Mouse (Mus musculus) adrenal gland, postnatal 4 days (tissue): Measurements from ENCODE around the gene Nckap1l. TPM values are rescaled to one million over a fixed set of nuclear protein-coding genes. Genes with fewer than 3 reads are reported as not detected.

Experiments
- DNase-seq, 2 experiments: peaks; one replicate each; pipeline ENCODE4 v3.0.0; 2021 to 2022; ENCODE audit warnings: low spot score in 2 of 2, mixed read lengths in 2 of 2
- total RNA-seq, 2 experiments: library from RNA; stranded (reverse); gene quantifications; 2 replicates each; pipeline ENCODE4 v1.2.3; 2021

Gene Nckap1l
- total RNA-seq, 2 experiments from 2014 or later: 4.6 to 6.1 TPM

DNA sequence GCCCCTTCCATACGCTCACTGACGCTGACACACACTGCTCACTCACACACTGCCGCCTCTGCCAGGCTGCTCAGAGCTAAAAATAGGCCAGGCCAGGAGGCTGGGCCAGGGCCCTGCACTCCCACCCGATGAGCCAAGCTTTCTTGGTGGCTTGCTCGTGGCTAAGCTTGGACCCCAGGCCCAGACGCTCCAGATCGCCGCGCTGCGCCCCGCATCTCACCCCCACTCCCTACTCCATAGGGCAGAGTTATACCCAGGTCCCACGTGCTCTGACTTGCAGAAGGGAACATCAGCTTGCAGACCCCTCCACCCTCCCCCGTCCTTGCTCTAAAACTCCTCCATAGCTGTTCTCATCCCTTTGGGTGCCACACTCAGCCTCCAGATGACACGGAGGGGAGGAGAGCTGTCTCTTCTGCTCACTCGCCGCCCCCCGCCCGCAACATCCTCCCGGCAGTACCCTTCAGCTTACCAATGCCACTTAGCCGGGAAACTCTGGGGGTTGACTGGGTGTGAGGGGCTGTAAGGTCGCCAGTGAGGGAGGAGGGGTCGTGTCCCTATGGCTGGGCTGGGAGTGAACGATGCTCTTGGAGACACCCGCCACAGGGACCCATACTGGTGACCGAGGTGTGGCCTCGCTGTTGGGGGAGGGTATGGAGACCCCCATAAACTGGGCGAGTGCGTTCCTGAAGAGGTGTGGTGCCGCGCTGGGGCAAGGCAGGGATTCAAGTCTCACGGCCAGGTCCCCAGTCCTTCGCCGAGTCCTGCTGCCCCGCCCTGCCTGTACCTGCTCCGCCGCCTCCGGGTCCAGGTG is 83.6 kb downstream of the Nckap1l start:
- no peak for DNase-seq

DNA sequence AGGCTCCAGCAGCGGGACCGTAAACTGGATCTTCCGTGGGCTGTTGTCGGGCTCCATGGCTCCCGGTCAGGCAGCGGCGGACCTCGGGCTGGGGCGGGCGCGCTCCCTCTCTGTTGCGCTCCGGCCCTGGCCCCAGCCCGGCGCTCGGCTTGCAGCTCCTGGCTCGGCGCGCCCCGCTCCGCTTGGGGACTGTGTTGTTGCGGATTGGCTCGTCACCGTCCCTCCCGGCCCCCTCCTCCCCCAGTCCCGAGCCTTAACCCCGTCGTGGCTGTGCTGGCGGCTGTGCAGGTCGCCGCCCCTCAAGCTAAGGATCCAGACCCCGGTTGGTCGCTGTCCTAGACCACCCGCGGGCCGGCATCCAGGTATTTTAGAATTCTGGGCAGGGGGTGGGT is 84.2 kb downstream of the Nckap1l start, which contains the start of gene Ppp1r1a:
TSS of gene Ppp1r1a (minus strand) at position 182 of the 392 bp plus-strand sequence.
- no peak for DNase-seq

DNA sequence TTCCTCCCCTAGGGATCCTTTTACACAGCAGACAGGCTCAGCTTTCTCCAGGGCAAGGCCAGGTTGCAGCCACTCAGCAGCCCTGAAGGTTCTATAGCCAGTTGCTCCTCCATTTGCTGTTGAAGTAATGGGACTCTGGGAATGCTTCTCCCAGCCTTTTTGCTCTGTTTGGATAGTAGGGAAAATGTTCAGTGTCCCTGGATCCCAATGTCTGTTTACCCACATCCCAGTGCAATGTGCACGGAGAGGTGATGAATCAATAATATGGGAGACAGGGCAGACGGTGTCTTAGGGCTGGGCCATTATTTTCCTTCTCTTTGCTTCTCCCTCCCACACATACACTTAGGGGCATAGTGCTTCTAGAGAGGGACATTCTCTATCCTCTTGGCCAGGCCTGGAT is 85.7 kb downstream of the Nckap1l start:
- no peak for DNase-seq

DNA sequence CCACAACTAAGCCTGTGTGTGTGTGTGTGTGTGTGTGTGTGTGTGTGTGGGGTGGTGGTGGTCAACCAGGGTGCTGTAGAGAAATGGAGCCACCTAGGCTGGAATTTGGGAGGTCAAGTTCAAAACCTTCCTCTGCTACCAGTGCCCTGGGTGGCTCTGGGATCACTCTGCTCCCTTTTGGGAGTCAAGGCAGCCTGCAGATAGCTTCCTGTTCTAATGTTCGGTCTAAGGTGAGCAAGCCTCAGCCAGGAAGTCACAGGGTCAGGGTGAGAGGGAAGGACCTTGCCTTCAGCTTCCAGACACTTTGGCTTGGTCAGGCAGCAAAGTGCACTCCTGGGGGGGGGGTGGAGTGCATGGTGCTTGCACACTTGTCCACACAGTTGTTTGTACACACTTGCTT is 87.1 kb downstream of the Nckap1l start:
- DNase-seq: no peak

DNA sequence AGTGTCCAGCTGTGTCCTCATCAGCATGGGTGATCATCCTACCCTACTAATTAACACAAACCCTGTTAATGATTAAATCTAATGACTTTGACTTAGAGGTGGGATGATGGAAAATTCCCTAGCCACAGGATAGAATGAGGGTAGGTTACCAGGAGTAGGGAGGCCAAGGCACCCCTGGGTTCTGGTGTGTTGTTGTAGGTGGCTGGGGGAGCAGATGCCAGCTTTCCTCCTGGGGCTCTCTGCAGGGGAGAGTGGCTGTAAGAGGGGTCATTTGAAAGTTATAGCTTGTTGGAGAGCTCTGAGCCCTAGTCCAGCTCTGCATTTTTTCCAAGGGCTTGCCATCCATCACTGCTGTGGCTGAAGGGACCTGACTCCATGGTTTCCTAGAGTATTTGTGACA is 88.9 kb downstream of the Nckap1l start:
- DNase-seq: no peak

DNA sequence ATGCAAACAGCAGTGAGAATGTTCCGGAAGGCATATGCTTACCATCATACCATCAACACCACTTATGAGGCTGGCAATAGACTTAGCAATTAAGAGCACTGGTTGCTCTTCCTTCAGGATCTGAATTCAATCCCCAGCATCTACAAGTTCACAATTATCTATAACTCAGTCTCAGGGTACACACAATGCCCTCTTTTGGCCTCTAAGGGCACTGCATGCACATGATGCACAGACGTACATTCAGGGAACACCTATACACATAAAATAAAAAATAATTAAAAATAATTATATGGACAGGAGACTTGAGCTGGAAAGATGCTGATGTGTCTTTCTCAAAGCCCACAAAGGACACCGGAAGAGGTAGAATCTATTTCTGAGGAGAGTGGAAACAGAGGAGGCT is 94.4 kb downstream of the Nckap1l start:
- DNase-seq: no peak

Other genes starting within 250 kb of the Nckap1l start
- gene Cbx5, start 214.0 kb upstream of the Nckap1l start, total RNA-seq: 100 to 1,000 TPM; 111 to 127 TPM
- 100 to 1,000 TPM; 404 to 457 TPM for gene Hnrnpa1, start 213.4 kb upstream of the Nckap1l start, total RNA-seq
- gene Nfe2, start 195.4 kb upstream of the Nckap1l start, total RNA-seq: 1 to 10 TPM; 5.8 to 8.9 TPM
- gene Copz1, start 181.1 kb upstream of the Nckap1l start, total RNA-seq: 100 to 1,000 TPM; 132 to 140 TPM
- not detected for gene Gpr84, start 143.2 kb upstream of the Nckap1l start, total RNA-seq
- gene Zfp385a, start 113.7 kb upstream of the Nckap1l start, total RNA-seq: 10 to 100 TPM; 22.5 to 29.7 TPM
- 10 to 100 TPM; 47.2 to 52.5 TPM for gene Itga5, start 87.0 kb upstream of the Nckap1l start, total RNA-seq
- gene Gtsf1, start 23.3 kb upstream of the Nckap1l start, total RNA-seq: not detected
- not detected for gene Gtsf2, start 5.3 kb upstream of the Nckap1l start, total RNA-seq
- gene Pde1b, start 49.2 kb downstream of the Nckap1l start, total RNA-seq: 1 to 10 TPM; 5.1 to 5.6 TPM
- gene Ppp1r1a, start 84.2 kb downstream of the Nckap1l start, total RNA-seq: 10 to 100 TPM; 12.8 to 13.8 TPM
- gene Glycam1, start 111.3 kb downstream of the Nckap1l start, total RNA-seq: not detected